Mouse (Mus musculus) B cell, adult 2 months (primary cell): ENCODE results near the gene Bcr.
A peak's percentile ranks its signal among the peaks of the same experiment; 100 is the strongest.

ENCODE experiments used
- DNase-seq, 2 experiments: peaks; one replicate each; pipeline ENCODE4 v3.0.0; 2022

Gene Bcr

DNA sequence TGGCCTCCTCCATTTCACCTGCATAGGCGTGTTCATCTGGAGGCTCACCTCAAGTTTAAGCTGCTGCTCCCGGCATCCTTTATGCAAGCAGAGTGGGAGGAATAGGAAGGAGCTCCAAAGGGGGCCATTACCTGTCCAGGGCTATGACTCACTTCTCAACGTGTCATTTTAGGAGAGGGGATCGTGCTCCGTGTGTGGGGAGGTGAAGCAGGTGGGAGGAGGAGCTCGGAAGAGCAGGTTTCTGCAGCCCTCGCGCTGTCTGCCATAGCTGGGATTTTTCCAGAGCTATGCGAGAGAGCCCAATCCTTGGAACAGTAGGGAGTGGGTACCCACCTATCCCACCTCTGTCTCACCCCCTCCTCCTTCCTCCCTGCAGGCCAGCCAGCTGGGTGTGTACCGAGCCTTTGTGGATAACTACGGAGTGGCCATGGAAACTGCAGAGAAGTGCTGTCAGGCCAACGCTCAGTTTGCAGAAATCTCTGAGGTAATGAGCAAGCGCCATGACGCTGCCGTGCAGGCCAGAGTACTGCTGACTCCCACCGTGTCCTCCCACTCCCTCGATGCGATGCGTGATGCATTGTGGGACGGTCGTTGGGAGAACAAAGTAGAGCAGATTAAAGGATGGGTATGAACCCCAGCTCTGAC is 75.2 kb downstream of the Bcr start:
- DNase-seq, result no peak

DNA sequence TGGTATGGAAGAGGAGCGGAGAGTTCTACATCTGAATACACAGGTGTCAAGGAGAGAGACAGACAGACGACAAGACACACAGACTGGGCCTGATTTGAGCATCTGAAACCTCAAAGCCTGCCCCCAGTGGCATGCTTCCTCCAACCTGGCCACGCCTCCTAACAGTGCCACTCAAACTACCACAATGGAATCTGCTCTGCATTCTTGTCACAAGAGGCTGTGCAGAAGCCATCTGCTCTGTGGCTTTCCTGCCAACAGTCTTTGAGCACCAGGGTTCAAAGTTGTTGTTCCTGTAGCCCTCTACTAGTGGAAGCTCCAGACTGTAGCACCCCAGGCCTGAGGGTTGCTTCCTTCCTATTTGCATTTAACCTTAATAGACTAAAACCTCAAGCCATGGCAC is 76.8 kb downstream of the Bcr start:
- DNase-seq, result peak; percentile 69 to 71

DNA sequence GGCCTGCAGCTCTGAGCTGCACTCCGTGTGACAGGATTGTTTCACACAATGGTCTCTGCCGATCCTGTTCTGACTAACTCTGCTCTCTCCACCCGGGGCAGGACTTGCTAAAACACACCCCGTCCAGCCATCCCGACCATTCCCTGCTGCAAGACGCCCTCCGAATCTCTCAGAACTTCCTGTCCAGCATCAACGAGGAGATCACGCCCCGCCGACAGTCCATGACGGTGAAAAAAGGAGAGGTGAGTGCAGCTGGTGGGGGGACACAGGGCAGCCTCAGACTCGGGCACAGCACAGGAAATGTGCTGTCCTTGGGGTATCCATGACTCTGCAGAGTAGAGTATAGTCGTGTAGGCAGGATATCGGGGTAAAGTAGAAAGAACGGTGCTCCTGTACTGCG is 84.8 kb downstream of the Bcr start:
- peak; percentile 40 to 42 for DNase-seq

DNA sequence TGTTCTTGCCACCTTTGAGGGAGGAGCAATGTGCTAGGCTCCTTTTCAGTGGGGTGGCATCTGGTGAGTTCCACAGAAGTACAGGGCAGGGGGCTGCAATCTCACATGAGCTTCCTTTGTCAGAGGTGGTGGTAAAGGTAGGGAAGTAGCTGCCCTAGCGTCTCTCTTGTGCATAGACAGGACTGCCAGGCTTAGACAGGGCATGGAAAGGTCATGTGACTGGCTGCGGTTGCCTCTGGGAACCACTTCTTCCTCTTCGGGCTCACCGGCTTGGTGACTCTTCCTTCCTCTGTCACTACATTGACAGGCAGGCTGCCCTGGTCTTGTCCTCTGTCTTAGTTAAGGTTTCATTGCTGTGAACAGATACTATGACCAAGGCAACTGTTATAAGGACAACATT is 85.6 kb downstream of the Bcr start:
- DNase-seq, result peak; percentile 82 to 85

DNA sequence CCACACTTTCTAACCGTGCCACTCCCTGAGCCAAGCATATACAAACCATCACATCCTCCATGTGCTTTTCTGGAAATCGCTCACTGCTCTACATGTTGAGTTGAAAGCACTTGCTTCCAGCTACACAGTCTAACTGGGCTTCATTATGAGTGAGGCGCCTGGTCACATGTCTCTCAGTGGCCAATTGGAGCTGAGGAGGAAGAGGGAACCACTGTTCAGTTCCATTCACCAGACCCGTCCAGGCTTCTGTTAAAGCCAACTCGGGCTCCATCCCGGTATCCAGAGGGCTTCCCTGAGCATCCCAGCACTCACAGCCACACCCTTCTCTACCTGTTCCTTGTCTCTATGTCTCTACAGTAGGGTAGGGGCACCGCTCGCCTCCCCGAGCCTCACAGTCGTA is 86.2 kb downstream of the Bcr start:
- peak in 1 of 2 experiments; percentile 22 for DNase-seq

DNA sequence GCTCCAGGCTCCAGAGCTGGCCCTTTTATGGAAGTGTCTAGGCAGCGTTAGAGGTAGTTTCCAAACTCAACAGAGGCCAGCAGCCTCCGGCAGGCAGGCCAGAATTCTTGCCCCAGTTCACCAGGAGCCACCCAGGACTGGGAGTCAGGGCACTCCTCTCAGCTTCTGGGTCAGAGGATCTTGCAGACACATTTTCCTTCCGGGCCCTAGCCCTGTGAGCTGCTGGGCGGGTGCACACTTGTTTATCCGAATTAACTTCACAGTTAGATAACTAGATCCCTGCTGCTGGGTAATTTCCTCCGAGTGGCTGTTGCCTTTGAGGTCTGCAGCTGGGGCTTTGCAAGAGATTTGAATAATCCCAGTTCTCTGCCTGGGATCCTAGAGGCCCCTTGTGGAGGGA is 87.9 kb downstream of the Bcr start:
- no peak for DNase-seq

DNA sequence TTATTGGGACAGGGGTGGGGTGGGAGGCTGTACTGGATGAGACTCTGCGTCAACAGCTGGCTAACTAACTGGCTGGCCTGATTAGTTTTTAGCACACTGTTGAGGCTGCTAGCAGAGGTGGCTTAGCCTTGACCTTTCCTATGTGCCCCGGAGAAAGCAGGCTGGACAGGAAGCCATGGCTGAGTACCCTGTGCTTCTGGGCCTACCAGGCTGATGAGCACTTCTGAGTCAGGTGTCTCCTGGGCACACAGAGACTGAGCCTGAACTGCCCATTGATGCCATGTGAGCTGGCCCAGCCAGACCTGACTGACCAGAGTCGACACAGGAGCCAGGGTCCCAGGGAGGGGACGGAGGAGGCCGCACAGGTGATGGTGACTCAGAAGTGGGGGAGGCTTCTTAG is 90.0 kb downstream of the Bcr start:
- no peak for DNase-seq

DNA sequence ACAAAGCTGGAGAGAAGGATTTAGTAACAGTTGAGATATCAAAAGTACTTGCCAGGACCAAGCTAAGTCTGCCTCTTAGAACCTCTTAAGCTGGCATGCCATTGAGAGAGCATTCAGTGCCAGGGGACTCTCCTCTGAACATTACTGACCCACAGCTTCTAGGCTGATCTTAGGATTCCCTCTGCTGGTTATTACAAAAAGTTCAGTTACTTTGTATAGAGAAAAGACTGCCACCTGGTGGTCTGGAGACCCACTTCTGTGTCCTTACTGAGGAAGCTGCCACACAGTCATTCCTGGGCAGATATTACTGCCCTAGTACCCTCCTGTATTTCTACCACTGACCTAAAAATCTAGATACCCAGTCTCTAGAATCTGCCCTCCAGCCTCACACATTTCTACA is 90.9 kb downstream of the Bcr start:
- DNase-seq, result peak; percentile 83 to 85

DNA sequence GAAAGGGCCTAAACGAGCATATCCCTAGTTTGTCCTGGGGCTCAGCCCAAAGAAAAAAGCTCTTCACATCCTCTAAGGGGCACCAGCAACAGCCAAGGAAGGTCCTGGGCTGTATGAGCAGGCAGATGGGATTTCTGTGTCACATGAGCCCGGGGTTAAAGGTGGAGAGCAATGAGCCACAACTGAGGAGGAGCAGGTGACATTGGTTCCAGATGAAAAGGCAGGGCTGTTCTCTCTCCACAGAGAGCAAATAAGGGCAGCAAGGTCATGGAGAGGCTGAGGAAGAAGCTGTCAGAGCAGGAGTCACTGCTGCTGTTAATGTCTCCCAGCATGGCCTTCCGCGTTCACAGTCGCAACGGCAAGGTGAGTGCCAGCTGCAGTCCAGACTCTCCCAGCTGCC is 96.4 kb downstream of the Bcr start:
- DNase-seq, result no peak

DNA sequence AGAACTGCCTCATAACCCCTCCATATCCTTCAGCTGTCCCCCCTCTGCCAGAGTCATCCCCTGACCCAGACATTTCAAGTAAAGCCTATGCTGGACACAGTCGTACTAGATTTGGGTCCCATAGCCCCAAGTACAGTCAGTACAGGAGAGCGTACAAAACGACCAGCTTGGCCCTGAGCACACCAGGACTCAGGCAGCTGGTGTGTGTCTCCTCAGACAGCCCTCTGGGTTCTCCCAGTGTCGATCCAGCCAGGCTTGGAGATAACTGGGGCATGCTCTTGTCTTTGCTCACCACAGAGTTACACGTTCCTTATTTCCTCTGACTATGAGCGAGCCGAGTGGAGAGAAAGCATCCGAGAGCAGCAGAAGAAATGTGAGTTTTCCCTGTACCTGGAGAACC is 97.3 kb downstream of the Bcr start:
- DNase-seq, result no peak

DNA sequence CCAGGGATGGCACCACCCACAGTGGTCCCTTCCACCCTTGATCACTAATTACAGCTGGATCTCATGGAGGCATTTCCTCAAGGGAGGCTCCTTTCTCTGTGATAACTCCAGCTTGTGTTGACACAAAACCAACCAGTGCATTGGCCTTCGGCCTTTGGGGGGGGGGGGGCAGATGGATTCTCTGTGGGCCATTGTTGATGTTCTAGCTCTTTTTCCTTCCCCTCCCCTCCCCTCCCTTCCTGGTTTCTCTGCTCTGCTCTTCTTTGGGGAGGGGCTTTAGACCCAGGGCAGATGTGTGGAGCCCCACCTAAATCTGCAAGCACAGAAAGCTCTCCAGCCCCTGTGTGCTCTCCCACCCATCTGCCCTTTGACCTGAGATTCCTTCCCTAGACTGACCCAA is 98.0 kb downstream of the Bcr start:
- no peak for DNase-seq

DNA sequence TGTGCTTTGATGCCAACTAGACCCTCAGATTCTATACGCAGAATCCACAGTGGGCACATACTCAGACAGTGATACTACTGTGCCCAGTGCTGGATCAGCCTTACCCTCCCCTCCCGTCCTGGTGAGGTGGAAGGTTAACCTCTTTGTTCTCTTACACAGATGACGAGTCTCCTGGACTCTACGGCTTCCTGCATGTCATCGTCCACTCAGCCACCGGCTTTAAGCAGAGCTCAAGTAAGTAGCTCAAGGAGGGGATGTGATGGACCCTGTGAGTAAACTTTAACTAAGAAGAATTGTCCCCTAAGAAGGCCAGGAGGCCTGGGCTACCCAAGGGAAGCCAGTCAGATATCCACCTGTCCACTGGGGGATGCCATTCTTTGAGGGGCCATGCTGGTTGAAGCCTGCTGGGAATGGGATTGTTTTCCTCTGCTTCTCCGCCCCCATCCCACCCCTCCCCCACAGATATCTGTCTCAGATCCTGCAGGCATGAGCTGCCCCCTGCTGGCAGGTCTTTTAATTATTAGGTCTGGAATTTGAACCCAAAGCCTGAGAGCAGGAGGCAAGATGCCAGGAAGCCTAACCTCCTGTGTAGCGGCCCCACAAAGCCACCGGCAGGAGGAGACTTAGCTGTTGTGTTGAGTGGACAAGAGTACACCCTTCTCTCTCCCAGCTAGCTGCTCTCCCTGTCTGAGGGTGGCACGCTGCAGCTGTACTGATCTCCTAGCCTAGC is 99.9 kb downstream of the Bcr start:
- no peak for DNase-seq

DNA sequence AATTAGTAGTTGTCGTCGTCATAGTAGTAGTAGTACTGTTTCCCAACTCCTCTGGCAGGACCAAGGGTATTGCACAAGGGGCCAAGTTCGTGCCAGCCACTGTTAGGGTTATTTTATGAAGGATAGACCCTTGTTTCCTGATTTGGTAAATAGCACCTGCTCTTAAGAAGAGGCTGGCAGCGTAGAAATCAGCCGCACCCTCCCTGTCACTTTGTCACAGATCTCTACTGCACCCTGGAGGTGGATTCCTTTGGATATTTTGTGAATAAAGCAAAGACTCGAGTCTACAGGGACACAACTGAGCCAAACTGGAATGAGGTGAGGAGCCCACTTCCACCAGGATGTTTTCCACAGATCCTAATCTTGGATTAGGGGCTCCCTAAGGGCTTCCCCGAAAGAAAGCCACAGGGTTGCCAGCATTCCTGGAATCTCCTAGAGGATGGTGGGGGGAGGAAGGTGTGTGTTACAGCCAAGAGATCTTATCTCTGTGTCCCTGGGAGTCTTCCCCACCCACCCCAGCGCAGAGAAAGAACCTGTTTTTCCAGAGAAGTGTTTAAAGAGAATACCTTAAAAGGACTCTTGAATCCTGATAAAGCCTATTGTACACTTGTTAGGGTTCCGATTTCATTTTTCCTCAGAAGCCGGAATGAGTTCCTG is 105.6 kb downstream of the Bcr start:
- DNase-seq, result no peak

DNA sequence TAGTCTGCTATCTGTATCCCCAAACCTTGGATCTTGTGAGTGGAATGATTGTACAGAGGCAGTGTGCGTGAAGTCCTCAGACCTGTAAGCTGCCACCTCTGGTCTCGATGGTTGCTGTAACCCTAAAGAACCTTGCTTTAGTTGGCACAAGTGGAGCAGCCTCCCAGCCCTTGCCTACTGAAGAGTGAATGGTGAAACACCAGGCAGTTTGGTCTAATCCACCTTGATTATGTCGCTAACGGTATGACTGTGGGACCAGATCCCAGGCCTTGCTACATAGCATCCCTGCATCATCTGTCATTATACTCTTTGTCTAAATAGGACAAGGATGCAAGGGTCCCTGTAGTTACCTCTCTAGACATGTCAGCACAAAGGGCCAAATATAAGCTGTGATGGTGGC is 106.2 kb downstream of the Bcr start:
- no peak for DNase-seq

DNA sequence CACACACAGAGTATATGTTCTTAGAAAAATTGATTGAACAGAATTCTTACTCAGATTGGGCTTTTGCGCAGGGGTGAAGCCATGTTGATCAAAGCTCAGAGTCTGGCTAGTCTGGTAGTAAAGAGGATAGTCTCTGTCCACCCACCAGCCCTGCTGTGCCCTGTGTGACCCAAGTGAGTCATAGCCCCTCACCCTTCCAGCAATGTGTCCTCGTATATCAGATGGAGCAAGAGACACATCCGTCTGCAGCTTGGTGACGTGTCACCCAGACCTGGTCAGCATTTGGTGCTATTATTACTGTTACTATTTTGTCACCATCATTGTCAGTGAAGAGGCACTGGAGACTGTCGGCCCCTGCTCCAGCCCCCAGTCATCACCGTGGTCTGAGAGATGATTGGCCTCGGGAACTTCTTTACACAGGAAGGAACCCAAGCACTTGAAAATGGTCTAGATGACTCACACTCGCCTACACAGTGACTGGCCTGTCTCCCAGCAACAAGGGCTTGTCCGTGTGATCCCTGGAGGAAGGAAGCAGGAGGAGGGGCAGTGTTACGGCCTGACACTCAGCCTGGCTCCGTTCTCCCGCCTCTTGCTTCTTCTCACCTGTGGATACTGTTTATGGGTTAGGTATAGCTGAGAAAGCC is 109.9 kb downstream of the Bcr start:
- no peak for DNase-seq

DNA sequence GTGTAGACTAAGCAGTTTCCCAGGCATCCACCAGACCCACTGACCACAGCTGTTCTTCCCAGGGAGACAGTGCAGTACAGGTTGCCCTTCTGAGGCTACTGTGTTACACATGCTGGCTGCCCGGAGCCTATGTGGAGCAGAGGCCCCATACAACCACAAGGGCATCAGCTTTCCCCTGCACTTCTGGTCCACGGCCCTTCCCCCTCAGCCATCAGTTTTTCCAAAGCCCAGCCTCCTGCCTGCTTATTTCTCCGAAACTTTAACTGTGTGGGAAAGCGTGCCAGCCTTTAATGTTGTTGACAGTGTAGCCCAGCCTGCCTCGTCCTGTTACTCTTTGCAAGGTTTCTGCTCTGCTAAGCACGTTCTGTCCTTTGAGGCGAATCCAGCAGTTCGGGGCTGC is 112.7 kb downstream of the Bcr start:
- no peak for DNase-seq

DNA sequence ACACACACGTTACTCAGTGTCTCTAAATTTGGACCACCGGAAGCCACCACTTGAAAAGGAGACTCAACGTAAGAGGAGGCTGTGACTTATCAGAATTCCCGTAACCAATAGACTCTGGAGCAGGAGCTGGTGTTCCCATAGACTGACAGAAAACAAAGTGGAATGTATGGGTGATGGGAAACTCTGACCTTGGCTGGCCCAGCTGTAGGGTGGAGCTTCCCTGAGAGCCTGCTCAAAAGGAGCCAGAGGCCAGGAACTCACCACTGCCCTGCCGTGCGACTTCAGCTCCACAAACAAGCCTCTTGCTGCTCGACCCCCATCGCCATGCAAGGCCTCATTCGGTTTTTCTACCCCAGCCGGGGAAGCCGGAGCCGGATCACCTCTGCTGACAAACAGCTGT is 113.3 kb downstream of the Bcr start:
- DNase-seq, result no peak

DNA sequence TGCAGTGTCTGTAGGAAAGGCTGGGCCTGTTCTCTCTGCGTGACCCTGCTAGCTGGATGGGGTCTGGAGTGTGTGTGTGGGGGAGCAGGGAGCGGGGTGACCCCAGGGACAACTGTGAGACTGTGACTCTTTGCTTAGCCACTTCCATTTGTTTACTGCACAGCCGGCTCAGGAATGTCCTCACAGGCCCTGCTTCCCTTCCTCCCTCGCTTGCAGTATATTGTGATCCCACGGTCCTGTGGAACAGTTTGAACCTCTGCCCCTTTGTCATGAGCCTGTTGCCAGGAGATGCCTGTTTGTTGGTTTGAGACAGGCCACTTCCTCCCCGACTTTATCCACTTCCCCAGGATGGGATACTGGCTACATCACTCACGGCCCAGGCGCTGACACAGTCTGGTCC is 116.1 kb downstream of the Bcr start:
- no peak for DNase-seq

DNA sequence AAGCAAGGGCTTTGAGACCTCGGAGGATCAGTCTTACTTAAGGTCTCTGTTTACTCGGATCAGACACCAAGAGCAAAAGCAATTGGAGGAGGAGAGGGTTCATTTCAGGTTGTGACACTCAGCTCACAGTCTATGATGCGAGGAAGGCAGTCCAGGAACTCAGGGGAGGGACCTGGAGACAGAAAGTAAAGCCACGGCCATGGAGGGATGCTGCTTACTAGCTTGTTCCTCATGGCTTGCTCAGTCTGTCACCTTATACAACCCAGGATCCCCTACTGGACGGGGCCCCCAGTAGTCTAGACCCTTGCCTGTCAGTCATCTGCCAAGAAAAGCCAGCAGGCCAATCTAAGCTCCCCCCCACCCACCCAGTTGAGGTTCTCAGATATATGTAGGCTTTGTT is 118.5 kb downstream of the Bcr start:
- no peak for DNase-seq

DNA sequence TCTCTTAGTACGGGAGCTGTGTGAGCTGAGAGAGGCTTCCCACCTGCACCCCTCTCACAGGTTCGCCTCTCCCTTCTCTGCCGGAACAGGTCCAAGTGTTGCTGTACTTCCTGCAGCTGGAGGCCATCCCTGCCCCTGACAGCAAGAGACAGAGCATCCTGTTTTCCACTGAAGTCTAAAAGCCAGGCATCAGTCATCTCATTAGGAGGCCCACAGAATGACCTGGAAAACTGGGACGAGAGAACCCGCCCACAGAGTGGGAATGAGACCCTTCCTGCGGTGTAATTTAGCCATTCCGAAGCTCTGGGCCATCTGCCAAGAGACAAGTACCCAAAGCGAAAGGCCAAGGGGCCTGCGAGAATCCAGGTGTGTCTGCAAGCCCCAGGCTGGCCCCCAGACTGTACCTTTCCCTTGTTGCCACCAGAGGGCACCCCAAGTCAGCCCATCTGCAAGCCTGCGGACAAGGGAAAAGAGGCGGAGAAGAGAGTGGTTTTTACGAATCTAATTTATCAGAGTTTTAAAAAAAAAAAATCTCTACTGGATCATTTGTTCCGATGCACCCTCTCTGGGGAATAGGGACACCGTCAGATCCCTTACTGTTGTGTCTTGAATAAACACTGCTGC is 121.9 kb downstream of the Bcr start:
- DNase-seq, result peak; percentile 86 to 88

DNA sequence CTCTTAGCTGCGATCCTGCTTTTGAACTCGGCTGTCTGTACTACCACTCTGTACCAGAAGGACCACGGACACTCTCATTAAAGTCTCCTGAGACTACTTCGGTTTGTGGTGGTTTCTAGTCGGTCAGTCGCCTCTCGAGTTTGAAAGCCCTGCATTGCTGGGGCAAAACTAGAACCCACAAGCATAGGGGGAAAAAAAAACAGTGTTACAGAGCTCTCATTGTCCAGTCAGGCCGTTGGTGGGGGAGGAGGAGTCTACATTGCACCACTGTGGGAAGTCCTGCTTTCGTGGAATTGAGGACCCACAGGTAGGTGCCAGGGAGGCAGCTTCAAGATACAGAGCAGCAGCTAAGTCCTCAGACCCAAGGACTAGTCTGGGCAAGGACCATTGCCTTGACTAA is 124.4 kb downstream of the Bcr start:
- DNase-seq, result no peak

DNA sequence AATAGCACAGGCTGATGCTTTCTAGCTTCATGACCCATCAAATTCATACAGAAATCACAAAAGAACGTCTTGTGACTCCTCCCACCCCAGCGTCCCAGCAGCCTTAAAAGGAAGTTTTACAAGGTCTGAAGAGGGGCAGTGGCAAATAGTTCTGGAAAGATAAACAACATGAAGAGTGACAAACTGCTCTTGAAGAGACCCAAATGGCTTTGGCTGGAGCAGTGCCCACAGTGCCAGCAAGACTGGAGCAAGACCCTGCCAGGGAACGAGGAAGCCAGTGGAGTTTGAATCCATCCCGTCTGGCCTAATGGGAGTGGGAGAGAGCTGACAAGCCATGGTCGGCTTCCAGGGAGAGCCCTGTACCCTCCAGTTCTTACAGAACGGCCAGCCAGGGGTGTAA is 126.2 kb downstream of the Bcr start:
- no peak for DNase-seq

DNA sequence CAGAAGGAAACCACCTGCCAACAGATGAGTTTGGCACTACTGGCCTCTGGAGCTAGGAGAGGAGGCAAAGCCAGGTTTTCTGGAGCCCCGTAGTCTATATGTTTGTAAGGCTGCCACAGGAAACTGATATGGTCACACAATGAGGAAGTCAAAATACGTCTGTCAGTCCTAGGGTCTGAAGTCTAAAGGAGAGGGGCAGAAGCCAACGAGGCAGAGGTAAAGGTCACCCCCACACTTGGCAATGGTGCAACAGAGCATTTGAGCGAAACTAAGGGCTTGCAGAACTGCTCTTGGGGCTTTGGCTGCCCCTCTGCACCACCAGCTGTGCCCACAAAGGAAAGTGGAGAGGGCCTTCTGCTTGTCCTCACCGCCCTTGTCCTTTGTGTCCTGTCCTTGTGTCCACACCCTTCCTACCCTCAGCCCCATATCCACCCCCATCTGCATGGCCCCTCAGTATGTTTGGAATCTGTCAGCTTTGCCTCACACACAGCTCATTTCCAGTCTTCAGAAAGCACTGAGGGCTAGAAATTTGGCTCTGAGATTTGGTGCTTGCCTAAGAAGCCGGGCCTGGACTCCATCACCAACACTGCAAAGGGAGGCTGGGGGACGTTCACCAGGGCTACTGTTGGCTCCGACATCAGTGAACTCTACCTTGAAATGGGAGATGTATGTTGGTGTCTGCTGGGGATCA is 127.1 kb downstream of the Bcr start:
- peak; percentile 9 to 18 for DNase-seq
